Mouse (Mus musculus): ENCODE data around the gene C4b.
"Not testable (repeated sequence)": the region's sequence is repeated elsewhere in the genome, so short reads cannot be mapped to it uniquely, and the experiment has no call there.

GRCm38 (mm10) chr17:34719886-34720285 lies 23.8 kb downstream of the C4b start:
- TF ChIP-seq CTCF (IDR thresholded peaks at IDR 0.05; ENCODE audit: insufficient read depth, low read length); POLR2A (IDR thresholded peaks at IDR 0.05; ENCODE audit: borderline replicate concordance, extremely low read depth, low read depth, low read length): not testable (repeated sequence)
